Mouse (Mus musculus) C2C12 (cell line): ENCODE data around the gene Ssbp3.

Source experiments
- CEBPB ChIP-seq: IDR thresholded peaks from one replicate; pipeline ENCODE4 v1.6.1; 2011; ENCODE audit warnings: low read depth, mild to moderate bottlenecking, control low read depth, moderate library complexity
- CTCF ChIP-seq: IDR thresholded peaks from one replicate; pipeline ENCODE4 v1.5.1; 2011; ENCODE audit not compliant: control insufficient read depth, insufficient read depth, insufficient read length
- FOSL1 ChIP-seq: IDR thresholded peaks from one replicate; pipeline ENCODE4 v1.8.0; 2011; ENCODE audit warnings: mild to moderate bottlenecking, low read length; ENCODE audit not compliant: poor library complexity, insufficient read depth, severe bottlenecking
- MAX ChIP-seq: IDR thresholded peaks from one replicate; pipeline ENCODE4 v1.6.1; 2011; ENCODE audit warnings: mild to moderate bottlenecking, control low read depth
- MYOD1 ChIP-seq: IDR thresholded peaks from one replicate; pipeline ENCODE4 v1.6.1; 2011; ENCODE audit warnings: low read depth; ENCODE audit not compliant: control insufficient read depth, insufficient read length
- MYOG ChIP-seq: IDR thresholded peaks from one replicate; pipeline ENCODE4 v1.6.1; 2011; ENCODE audit not compliant: control insufficient read depth, insufficient read length; ENCODE audit errors: extremely low read depth
- USF1 ChIP-seq: IDR thresholded peaks from one replicate; pipeline ENCODE4 v1.6.1; 2011; ENCODE audit warnings: low read depth, mild to moderate bottlenecking, control low read depth, moderate library complexity

DNA sequence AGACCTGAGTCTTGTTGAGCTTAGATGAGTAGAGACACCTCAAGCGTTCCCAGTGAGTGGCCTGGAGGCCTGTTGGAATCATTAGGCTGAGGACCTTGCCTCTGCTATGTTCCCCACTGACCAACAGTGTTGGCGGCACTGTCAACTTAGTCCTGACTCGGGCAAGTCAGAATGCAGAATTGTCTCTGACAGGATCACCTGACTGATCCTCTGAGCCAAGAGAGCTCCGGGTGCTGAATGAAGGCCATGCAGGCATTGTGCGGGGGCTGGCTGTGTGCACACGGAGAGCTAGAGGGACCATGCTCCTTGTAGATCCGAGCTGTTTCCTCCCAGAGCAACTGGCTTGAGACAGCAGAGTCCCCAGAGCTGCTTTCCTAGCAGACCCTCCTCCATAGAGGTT lies 18.5 kb downstream of the Ssbp3 start:
- TF ChIP-seq CTCF (no peak), MYOG (no peak), MAX (no peak), USF1 (no peak), MYOD1 (no peak), CEBPB (no peak), FOSL1 (no peak)
